Mouse (Mus musculus) cerebellum, postnatal 4 days (tissue): ENCODE measurements around the gene Sema3b.
"Not testable (repeated sequence)": the region's sequence is repeated elsewhere in the genome, so short reads cannot be mapped to it uniquely, and the experiment has no call there.

Source experiments
- DNase-seq, 2 experiments: peaks; one replicate each; pipeline ENCODE4 v3.0.0; 2022; ENCODE audit warnings: low spot score in 2 of 2, mixed read lengths in 1 of 2

The Sema3b gene

DNA sequence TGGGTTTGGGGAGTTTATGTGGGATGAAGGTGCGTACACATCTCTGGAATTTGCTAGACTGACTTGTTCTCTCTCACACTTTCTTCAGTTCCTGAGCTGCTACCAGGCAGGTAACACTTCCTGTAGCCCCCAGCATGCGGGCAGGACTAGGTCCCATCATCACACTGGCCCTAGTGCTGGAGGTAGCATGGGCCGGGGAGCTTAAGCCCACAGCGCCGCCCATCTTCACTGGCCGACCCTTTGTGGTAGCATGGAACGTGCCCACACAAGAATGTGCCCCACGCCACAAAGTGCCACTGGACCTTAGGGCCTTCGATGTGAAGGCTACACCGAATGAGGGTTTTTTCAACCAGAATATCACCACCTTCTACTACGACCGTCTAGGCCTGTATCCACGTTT is 39.0 kb downstream of the Sema3b start:
- DNase-seq = no peak

- DNase-seq = no peak
Observed at GRCm38 (mm10) chr9:107569270-107569669, 39.8 kb downstream of the Sema3b start.

GRCm38 (mm10) chr9:107568331-107569261 is 40.4 kb downstream of the Sema3b start:
- peak; percentile 50 to 82 for DNase-seq

DNA sequence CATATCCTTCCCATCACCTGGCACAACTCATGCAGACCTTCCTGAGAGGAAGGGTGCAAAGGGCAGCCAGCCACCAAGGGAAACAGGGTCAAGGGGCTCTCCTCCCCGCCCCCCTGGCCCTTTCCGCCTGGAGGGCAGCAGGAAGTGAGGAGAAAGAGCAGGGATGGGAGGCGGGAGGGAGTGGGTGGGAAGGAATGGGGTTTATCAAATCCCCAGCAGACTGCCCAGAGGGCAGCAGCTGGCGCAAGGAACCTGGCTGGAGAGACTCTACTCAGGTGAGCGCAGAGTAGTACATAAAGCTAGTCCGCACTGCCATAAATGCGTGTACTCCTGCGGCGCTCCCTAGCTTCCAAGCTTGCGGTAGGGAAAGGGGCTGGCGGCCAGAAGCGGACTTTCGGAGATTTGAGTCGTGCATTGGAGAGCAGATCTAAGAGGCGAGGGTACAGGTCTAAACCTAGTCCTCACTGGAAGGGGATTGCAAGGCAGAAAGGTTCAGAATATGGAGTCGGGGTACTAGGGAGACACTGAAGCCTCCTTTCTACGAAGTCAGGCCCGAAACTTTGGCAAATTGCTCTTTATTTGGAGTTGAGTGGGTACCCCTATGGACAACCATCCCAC is 41.2 kb downstream of the Sema3b start, which contains the start of gene Hyal2:
Gene Hyal2, plus strand, starts transcription at position 244 of the 618 bp plus-strand sequence.
- no peak for DNase-seq

DNA sequence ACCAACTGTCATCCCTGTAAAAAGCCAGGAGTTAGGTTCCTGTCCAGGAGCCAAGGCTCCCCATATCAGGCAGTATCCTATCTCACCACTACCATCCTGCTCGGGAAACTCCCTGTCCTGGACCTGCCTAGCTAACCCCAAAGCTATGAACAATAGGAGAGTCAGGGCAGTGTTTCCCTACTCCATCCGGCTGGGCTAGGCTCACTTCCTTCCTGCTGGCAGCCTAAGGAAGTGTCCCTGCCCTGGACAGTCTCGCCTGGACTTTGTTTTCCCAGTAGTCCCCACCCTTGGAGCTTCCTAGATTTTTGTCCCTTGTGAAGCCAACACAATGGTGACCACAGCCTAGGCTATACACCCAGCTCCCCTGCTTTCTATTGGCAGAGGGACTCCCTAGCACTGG is 42.2 kb downstream of the Sema3b start:
- DNase-seq = no peak

GRCm38 (mm10) chr9:107566041-107566709 is 42.9 kb downstream of the Sema3b start:
- peak; percentile 70 to 80 for DNase-seq

GRCm38 (mm10) chr9:107565556-107565955 is 43.5 kb downstream of the Sema3b start:
- not testable (repeated sequence) for DNase-seq

- DNase-seq = peak; percentile 85 to 90
Observed at GRCm38 (mm10) chr9:107563029-107563581, 45.9 kb downstream of the Sema3b start, which contains the start of gene Tusc2. TSS of gene Tusc2 (plus strand) at chr9:107563255.

DNA sequence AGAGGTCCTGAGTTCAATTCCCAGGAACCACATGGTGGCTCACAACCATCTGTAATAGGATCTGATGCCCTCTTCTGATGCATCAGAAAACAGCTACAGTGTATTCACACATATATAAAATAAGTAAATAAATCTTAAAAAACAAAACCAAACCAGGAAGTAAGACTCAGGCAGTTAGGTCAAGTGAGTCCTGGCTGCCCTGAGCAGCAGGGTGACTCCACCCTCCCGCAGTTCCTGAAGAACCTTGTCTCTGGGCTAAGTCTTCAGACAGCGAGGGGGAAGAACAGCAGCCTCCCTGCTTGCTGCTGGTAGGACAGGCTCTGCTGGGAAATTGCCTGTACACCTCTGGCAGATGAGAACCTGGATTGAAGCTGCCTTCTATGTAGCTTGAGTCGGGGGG is 52.7 kb downstream of the Sema3b start:
- DNase-seq = no peak

GRCm38 (mm10) chr9:107555701-107556100 is 53.3 kb downstream of the Sema3b start:
- no peak for DNase-seq

- DNase-seq = no peak
Observed at GRCm38 (mm10) chr9:107555031-107555457, 54.0 kb downstream of the Sema3b start.

DNA sequence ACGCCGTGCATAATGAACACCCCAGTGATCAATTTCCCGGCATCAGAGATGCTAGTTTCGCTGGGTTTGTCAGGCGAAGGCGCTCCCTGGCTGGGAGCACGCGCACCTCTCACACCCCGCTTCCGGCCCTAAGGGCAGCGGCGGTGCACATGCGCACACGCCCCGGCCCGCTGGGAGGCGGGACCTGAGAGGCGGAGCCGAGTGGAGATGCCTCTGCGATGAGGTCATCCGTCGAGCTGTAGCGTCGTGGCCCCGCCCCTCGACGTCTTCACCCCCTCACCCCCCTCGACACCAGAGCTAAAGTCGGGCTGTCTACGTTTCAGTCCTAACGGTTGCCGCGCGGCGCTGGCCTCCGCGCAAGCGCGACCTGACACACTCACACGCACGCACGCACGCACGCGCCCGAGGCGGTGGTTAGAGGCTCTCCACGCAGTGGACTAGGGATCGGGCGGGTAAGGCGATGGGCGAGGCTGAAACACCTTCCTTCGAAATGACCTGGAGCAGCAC is 54.7 kb downstream of the Sema3b start:
- peak; percentile 82 to 95 for DNase-seq

GRCm38 (mm10) chr9:107553541-107554318 is 55.3 kb downstream of the Sema3b start:
- DNase-seq = peak in 1 of 2 experiments; percentile 49

DNA sequence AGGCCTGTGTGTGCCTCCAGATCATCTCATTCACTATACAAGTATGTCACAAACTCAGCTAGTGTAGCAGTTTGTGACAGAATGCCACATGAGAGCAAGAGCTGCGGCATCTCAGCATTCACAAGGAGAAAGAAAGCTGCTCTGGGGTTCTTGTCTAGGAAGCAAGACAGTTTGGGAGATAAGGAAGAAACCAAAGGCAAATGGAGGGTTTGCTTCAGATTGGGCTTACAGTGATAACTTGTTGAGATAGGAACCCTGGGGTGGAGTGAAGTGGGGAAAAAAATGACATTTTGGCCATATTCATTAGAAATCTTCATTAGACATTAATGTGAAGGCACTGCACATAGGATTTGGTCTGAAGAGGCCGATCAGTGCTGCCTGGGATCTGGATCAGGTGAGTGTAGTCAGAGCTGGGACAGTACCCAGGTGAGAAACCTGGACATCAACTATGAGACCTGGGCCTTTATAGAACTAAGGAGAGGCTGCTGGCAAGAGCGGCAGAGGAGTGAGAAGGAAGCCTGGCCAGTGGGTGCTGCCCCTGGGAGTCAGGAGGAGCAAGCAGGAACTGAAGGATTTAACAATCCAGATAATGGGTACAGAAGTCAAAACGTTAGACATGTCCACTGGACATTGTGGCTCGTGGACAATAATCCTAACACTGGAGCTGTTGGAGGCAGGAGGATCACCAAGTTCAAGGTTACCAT is 56.2 kb downstream of the Sema3b start:
- no peak for DNase-seq

- DNase-seq = no peak
Observed at GRCm38 (mm10) chr9:107551890-107552355, 57.1 kb downstream of the Sema3b start.

GRCm38 (mm10) chr9:107551117-107551889 is 57.7 kb downstream of the Sema3b start, which contains the start of gene Rassf1:
TSS of gene Rassf1 (plus strand) at chr9:107551555.
- no peak for DNase-seq

GRCm38 (mm10) chr9:107550491-107551116 is 58.4 kb downstream of the Sema3b start:
- no peak for DNase-seq

DNA sequence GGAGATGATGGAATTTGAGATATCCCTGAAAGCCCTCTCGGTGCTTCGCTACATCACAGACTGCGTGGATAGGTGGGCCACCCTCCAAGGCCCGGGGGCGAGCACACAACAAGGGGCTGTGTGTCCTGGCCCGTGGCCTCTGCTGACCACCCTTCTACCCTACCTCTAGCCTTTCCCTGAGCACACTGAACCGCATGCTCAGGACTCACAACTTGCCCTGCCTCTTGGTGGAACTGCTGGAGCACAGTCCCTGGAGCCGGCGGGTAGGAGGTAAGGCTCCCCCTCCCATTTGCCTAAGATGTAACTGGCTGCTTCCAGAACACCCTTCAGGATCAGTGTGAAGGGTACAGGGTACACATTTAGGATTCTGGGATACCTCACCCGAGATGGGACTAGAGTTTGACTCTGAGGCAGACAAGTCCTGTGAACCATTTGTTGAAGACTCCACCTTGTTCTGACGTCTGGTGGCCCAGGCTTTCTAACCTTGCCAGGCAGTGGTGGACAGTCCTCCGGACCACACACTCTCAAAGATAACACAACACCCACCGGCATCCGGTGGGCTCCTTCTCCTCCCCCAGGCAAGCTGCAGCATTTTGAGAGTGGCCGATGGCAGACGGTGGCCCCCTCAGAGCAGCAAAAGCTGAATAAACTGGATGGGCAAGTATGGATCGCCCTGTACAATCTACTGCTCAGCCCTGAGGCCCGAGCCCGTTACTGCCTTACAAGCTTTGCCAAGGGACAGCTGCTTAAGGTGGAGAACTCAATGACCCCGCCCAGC is 59.5 kb downstream of the Sema3b start:
- DNase-seq = no peak
